Mouse (Mus musculus): ENCODE measurements around the gene Scn5a. TPM values are rescaled to one million over a fixed set of nuclear protein-coding genes. Genes with fewer than 3 reads are reported as not detected.

Gene Scn5a
- polyA plus RNA-seq, 1 experiment from 2014 or later = 0.42 TPM

DNA sequence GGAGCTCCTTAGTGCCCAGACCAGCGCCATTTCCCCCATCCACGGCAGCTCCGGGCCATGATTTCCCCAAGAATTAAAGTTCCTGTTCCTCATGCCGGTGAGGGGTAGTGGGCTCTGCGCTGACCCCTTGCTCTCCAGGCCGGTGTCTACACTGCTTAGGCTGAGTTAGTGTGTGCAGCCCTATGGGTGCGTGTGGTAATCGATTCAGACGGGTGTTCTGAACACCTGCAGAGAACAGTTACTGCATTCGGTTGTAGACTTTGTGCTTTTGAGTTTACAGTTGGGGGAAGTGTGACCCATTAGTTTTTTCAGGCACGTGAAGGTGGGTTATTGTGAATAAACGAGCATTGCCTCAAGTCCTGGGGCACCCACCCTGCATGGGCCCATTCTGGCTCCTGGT is 140.8 kb downstream of the Scn5a start:
- no peaks in the 10 kb centered on the region for H3K9me3 ChIP-seq
- 90% methylated on average over 12 of the region's 12 CpGs for WGBS
- no peak for ATAC-seq (ENCODE audit: insufficient read depth, low FRiP score, low read depth)

GRCm38 (mm10) chr9:119435855-119436254 is 143.0 kb downstream of the Scn5a start:
- H3K4me2 ChIP-seq = no peak overlapping the region
- no peak overlapping the region for H3K4me3 ChIP-seq (replicated peaks)
- 68% methylated on average over 2 of the region's 2 CpGs for WGBS
- peaks cover 16% of the 10 kb centered on the region for H3K36me3 ChIP-seq
- H3K9ac ChIP-seq = no peak overlapping the region
- no peak overlapping the region for H3K27ac ChIP-seq
- H3K9me3 ChIP-seq = no peaks in the 10 kb centered on the region
- no peaks in the 10 kb centered on the region for H3K27me3 ChIP-seq (replicated peaks)
- H3K4me1 ChIP-seq = no peaks in the 10 kb centered on the region
- ATAC-seq (ENCODE audit: insufficient read depth, low FRiP score, low read depth) = no peak

More for the DNA sequence above, 140.8 kb downstream of the Scn5a start:
- no peak overlapping the region for H3K9ac ChIP-seq
- no peak overlapping the region for H3K4me2 ChIP-seq
- H3K27ac ChIP-seq = no peak overlapping the region
- peaks cover 7% of the 10 kb centered on the region for H3K36me3 ChIP-seq
- no peaks in the 10 kb centered on the region for H3K27me3 ChIP-seq (replicated peaks)
- H3K4me3 ChIP-seq (replicated peaks) = no peak overlapping the region
- H3K4me1 ChIP-seq = no peaks in the 10 kb centered on the region

Other genes with a start within 250 kb of the Scn5a start
- gene Acaa1a, start 239.3 kb downstream of the Scn5a start, polyA plus RNA-seq (2015; fragmentation: Nextera tagmentation; extraction: Ambion mirVana) = 116 and 119 TPM in 2 replicates
- 32.4 and 34.7 TPM in 2 replicates for gene Myd88, start 237.6 kb downstream of the Scn5a start, polyA plus RNA-seq (2015; fragmentation: Nextera tagmentation; extraction: Ambion mirVana)
- 6.0 and 8.9 TPM in 2 replicates for gene Xylb, start 221.6 kb downstream of the Scn5a start, polyA plus RNA-seq (2015; fragmentation: Nextera tagmentation; extraction: Ambion mirVana)
- gene Slc22a14, start 213.5 kb downstream of the Scn5a start, polyA plus RNA-seq (2015; fragmentation: Nextera tagmentation; extraction: Ambion mirVana) = 0.08 TPM in 1 of 2 replicates, not detected in the other
- gene Acvr2b, start 176.9 kb downstream of the Scn5a start, polyA plus RNA-seq (2015; fragmentation: Nextera tagmentation; extraction: Ambion mirVana) = 19.3 and 20.3 TPM in 2 replicates
- 21.1 and 21.4 TPM in 2 replicates for gene Exog, start 134.1 kb downstream of the Scn5a start, polyA plus RNA-seq (2015; fragmentation: Nextera tagmentation; extraction: Ambion mirVana)
- gene Scn10a, start 140.3 kb upstream of the Scn5a start, polyA plus RNA-seq (2015; fragmentation: Nextera tagmentation; extraction: Ambion mirVana) = not detected in 2 replicates
- 0.03 and 0.04 TPM in 2 replicates for gene Scn11a, start 246.4 kb upstream of the Scn5a start, polyA plus RNA-seq (2015; fragmentation: Nextera tagmentation; extraction: Ambion mirVana)